Mouse (Mus musculus): Measurements from ENCODE around the gene Ccr9.
"Not testable (repeated sequence)": the region's sequence is repeated elsewhere in the genome, so short reads cannot be mapped to it uniquely, and the experiment has no call there.

The Ccr9 gene

DNA sequence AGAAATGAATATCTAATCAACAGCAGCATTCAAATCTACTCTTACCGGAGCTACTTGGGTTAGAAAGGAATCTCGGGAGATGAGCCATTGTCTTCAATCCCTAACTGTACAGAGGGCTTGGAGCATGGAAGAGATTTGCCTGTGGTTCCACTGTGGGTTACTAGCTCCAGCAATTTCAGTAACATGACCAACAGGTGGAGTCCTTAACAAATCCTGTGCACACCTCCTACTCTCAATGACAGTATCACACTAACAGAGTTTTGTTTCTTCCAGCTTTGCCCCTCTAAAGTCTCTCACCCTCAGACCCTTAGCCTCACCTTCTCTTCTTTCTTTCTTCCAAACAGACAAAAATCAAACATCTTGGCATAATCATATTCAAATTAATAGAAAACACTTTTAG is 34.9 kb downstream of the Ccr9 start:
- in situ Hi-C loops (cut with MboI, MseI), result no loop called here

DNA sequence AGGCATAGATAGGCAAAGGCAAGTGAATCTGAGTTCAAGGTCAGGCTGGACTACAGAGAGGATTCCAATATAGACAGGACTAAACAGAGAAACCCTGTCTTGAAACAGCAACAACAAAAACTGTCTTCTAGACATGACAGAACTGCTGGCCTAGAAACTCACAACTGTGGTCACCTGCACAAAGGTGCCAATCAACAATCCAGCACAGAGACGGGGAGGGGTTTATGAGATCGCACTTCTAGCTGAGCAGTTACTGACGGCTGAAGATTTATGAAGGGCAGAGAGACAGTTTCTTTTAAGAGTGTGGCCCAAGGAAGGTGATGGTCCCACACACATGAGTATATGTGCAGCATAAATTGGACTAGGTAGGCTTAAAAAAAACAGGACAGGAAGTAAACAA is 38.1 kb downstream of the Ccr9 start:
- in situ Hi-C loops (cut with MboI, MseI), result loop anchor here in 1 of 2 experiments (5.0 kb wide), 1 partner anchor 76 kb away; no protein-coding TSS in a partner anchor

DNA sequence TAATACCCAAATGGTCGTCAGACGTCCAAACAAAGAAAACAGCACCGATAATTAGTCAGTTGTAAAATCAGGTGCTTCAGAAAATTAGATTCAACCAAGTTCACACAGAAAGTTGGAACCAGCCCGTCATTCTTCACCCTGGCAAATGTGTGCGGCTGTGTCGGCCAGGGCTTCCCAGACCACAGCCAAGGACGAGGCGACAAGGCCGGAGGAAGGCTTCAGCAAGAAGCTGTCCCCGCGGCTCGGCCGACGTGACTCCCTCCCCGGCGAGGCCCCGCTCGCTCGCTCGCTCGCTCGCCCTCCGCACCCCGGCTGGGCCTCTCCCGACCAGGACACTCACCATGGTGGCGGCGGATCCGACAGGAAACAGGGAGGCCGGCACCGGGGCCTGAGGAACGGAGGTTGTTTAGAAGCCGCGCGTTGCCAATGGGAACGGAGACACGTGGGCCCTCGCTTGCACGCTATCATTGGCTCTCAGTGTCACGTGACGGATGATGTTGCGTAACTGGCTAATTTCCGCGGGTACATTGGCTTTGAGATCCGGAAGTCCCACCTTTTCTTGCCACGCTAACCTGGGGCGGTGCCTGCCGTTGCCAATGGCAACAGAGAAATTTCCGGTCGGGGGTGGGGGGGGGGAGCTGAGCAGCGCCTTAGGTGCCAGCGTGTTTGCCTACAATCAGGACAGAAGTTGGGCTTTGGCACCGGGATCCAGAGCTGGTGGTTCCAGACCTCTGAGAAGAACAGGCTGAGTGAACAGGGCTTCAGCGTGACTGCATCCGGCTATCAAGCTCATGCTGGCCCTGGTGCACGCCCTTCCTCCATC is 39.2 kb downstream of the Ccr9 start, which contains the start of gene Lztfl1:
Lztfl1 (minus strand) TSS at position 512 of the 823 bp plus-strand sequence.
- in situ Hi-C loops (cut with MboI, MseI), result loop anchor here in 1 of 2 experiments (5.0 kb wide), 1 partner anchor 75 kb away; no protein-coding TSS in a partner anchor

DNA sequence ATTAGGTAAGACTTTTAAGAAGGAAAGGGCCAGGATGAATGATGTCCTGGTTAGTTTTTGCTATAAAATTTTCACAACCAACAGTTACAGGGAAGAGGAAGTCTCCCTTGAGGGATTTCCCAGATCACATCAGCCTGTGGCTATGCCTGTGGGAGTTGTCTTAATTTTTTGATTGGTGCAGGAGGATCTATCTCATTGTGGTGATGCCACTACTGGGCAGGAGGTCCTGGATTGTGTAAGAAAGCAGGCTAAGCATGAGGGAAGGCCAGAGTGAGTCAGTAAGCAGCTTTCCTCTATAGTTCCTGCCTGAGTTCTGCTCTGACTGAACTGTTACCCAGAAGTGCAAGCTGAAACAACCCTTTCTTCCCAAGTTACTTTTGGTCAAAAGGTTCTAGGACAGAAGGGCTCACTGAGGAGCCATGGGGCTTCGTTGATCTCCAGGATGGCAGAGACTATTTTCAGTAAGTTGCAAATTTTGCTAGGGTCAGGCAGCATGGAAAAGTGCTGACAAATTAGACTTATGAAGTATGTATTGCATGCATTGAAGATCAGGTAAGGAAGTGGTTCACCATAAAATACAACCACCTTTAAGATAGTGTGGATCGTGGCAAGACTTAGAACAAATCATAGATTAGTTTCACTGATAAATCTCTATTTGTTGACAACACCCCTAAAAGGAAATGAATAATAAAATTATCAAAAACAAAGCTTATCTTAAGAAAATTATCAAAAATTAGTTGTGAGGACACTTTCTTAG is 44.7 kb downstream of the Ccr9 start:
- in situ Hi-C loops (cut with MboI, MseI), result loop anchor here in 1 of 2 experiments (5.0 kb wide), 1 partner anchor 59 kb away; no protein-coding TSS in a partner anchor

DNA sequence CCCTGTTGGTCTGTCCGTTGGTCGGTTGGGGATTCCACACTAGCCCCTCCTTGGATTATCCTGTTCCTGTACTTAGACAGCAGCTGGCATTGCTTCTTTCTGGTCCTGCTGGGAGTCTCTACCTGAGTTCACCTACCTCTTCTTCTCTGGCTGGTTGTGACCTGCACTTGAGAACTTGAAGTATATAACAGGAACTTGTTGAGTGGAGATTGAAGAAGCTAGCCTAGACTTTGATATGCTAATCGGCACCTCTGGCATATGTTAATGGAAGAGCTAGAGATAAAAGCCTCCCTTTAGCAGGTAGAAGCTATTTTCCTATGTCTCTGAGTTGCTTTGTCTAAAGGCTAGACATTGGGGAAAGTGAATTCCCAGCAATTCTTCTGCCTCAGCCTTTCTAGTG is 53.0 kb downstream of the Ccr9 start:
- in situ Hi-C loops (cut with MboI, MseI), result loop anchor here in 1 of 2 experiments (5.0 kb wide), 1 partner anchor 36 kb away; no protein-coding TSS in a partner anchor

DNA sequence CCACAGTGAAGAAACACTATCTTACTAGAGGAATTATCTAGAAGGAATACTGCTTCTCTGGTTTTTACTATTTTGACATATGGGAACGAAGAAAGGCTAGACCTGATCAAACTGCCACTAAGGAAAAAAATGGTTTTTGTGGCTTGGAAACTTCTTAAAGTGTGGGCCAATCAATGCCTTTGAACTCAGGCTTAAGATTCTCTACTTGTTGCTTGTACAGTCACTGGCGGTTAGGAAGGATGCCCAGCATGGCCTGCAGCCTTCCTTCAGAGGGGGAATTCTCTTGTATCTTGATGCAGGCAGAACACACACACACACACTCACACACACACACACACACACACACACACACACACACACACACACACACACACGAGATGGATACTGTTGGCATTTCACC is 55.9 kb downstream of the Ccr9 start:
- in situ Hi-C loops (cut with MboI, MseI), result loop anchor here in 1 of 2 experiments (5.0 kb wide), 1 partner anchor 33 kb away; no protein-coding TSS in a partner anchor

DNA sequence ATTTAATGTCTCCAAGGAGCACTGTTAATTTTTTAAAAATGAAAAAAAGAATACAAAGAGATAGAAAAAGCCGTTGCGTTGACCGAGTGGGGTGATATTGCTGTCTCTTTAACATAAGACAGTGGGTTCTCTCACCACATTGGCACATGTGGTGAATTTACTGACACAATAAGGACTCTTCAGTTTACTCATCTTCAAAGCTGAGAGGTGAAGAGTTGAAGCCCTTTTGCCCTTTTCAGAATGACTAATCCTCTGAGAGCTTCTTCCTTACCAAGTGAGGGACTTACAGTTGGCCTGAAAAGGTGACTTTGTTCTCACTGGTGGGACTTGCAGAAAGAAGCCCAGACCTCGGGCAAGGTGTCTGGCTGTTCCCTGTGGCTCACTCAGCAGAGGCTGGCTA is 62.6 kb downstream of the Ccr9 start:
- in situ Hi-C loops (cut with MboI, MseI), result no loop called here

DNA sequence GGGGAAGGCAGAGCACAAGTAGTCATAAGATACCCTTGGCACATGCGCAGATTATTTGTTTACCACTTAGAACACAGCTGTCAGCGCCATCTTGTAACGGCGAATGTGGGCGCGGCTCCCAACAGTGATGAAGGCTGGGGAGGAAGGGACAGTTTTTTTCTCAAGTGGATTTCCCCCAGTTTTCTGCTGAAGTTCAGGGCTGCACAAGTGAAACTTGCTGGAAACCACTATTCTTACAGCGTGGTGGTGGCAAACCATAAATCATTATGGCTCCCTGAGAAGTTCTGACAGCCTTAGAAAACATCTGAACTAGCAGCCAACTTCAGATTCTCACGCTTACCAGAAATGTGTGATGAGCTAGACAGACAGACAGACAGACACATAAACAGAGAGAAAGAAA is 71.4 kb downstream of the Ccr9 start:
- in situ Hi-C loops (cut with MboI, MseI), result not testable (repeated sequence)

DNA sequence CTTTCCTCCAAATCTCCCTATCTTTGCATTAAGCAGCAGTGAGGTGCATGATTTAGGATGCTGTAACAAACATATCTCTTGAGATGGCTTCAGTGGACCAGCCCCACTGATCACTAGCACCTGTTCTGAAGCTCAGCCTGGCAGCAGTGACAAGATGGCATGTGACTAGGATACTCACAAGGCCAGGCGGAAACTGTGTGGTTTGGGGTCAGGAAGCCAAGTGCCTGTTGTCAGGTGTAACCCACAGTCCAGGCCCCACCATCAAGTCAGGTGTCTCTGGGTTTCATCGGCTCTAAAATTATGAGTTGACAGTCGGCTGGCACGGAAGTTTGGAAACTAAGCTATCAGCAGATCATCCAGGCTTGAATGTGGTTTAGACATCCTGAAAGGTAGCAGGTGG is 76.1 kb downstream of the Ccr9 start:
- in situ Hi-C loops (cut with MboI, MseI), result no loop called here

DNA sequence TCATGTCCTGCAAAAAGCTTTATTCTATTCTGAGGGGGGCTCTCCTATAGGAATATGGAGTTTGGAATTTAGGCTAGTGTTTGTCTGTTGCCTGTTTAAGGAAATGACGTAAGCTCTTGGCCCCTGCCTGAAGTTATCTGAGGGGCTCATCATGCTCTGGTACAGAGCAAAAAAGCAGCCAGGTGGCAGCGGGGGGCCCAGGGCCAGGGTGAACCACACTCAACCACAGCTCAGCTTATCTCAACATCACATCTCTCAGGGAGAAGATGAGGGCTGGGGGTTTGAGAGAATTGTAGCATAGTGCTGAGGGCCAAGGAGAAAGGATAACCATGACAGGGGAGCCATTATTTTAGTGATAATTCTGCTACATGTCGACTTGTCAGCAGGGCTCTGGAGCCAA is 78.5 kb downstream of the Ccr9 start:
- in situ Hi-C loops (cut with MboI, MseI), result loop anchor here in 1 of 2 experiments (5.0 kb wide), 1 partner anchor 176 kb away; no protein-coding TSS in a partner anchor

DNA sequence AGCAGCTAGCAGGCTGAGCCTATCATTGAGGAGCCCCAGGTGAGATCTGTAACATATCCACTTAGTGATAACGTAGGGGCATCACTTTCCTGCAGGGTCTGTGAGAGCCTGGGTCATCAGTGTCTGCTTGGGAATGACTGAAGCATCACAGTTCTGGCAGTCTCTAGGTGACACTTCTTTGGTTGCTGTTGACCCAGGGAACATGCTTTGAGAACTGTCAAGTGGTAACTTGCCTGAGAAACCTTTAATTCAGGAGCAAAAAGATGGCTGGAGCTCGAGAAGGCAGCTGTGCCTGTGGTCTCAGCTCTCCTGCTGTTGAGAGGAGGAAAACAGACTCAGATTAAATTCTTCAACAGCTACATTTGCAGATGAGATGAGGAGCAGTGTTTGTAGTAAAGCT is 79.1 kb downstream of the Ccr9 start:
- in situ Hi-C loops (cut with MboI, MseI), result loop anchor here in 1 of 2 experiments (5.0 kb wide), 1 partner anchor 175 kb away; no protein-coding TSS in a partner anchor

DNA sequence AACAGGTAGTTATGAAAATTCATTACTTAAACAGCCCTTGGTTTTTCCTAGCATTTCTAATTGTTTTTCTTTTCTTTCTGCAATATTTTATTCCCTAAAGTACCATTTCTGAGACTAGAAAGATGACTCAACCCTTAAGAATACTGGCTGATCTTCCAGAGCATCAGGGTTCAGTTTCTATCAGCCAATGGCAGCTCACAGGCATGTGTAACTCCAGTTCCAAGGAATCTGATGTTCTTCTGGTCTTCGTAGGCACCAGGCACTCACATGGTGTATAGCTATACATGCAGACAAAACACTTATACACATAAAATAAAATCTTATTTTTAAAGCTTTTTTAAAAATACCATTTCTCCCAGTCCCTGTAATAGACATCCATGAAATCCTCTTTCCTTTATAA is 79.9 kb downstream of the Ccr9 start:
- in situ Hi-C loops (cut with MboI, MseI), result loop anchor here in 1 of 2 experiments (5.0 kb wide), 1 partner anchor 174 kb away; no protein-coding TSS in a partner anchor

DNA sequence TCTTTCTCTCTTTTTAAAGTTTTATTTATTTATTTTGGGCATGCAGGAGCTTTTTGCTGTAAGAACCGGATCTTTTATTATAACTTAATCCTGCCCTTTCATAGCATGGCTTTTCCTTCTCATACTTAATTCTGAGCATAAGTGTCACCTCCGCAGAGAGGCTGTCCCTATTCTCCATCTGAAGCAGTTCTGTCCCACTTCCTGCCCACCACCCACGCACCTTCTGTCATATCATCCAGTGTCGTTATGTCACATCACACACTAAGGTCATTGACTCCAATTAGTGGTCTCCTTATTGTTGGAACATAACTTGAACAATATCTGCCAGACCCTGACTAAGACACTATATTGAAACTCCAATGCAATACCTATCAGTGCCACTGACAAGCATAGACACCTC is 80.4 kb downstream of the Ccr9 start:
- in situ Hi-C loops (cut with MboI, MseI), result loop anchor here in 1 of 2 experiments (5.0 kb wide), 1 partner anchor 174 kb away; no protein-coding TSS in a partner anchor

DNA sequence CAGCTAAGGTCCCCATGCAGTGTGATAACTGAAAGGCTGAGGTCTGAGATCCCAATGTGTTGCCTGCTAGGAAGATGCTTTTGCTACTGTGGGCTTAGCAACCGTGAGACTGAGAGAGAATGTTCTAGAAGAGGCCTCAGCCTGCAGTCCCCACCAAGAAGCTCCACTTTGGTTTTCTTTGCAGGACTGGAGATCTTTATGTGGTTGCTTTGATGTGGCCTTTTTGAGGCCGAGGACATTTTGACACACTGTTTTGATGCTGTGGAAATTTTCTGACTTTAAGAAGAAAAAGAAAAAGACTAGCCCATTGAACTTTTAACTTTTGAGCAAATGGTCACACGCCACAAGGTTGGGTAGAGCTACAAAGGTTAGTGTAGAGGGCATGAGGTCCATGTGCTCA is 82.6 kb downstream of the Ccr9 start:
- in situ Hi-C loops (cut with MboI, MseI), result loop anchor here (5.0 to 10.0 kb wide), 3 partner anchors 164 to 496 kb away; no protein-coding TSS in a partner anchor

DNA sequence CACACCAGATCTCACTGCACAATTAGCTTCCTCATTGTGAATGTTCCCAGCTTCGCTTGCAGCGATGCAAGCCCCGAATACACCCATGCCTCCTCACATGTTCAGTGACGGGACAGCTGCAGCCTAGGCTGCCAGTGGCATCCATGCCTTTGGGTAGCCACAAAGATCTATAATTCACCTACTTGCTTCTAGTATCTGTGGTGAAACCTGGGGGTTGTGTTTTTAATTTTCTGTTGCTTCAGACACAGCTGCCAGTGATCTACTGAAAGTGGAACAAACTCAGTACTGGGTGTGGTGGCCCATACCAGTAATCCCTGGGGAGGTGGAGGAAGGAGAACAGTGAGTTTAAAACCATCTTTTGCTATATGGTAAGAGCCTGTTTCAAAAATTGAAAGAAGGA is 84.6 kb downstream of the Ccr9 start:
- in situ Hi-C loops (cut with MboI, MseI), result loop anchor here (5.0 to 10.0 kb wide), 3 partner anchors 162 to 494 kb away; no protein-coding TSS in a partner anchor

DNA sequence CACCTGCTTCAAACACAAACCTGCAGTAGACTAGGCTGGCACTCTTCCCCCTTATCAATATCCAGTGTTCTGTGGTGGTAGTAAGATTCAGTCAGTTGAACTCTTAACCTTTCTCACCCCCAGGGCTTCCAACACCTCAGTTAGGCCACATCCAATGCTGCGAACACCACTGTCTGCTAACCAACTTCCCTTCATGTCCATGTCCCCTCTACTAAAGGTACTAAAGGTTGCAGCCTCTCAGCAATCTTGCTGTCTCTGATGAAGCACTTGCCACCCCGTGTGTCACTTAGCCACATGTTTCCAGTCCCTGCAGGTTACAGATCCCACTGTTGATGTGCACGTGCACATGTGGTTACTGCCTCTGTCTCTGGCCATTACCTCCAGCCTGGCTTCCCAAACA is 85.5 kb downstream of the Ccr9 start:
- in situ Hi-C loops (cut with MboI, MseI), result loop anchor here (5.0 to 10.0 kb wide), 3 partner anchors 161 to 494 kb away; no protein-coding TSS in a partner anchor

DNA sequence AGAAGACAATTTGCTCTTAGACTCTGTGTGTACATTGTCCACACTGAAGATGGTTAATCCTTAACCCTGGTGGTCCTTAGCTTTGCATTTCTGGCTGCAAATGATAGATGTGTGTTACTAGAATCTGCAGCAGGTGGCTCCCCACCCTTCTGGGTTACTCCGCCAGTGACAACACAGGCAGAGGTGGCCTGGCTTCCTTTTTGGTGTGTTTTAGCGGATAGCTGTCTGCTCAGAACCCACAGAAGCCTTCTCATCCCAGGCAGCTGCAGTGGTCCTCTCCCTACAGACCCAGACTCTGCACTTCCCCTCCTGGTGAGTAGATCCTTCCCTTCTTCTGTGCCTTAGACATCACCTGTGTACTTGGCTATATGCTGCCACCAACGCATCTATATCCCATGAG is 88.8 kb downstream of the Ccr9 start:
- in situ Hi-C loops (cut with MboI, MseI), result loop anchor here (5.0 to 10.0 kb wide), 3 partner anchors 35 to 488 kb away; no protein-coding TSS in a partner anchor

DNA sequence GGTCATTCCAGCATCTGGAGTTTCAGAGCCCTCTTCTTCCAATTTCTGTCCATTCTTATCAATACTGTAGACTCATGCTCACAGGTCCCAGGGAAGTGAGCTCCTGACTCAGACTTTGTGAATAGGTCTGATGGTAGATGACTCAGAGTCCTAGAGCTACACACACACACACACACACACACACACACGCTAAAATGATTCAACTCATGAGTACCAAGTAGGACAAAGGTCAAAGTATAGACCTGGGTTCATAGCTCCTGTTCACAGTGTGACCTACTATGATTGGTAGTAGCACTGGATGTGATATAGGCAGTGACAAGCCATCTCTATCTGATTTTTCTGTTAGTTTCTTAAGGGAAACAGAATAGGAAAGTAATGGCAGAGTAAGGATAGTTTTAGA is 90.2 kb downstream of the Ccr9 start:
- in situ Hi-C loops (cut with MboI, MseI), result loop anchor here (5.0 to 10.0 kb wide), 3 partner anchors 36 to 486 kb away; no protein-coding TSS in a partner anchor

DNA sequence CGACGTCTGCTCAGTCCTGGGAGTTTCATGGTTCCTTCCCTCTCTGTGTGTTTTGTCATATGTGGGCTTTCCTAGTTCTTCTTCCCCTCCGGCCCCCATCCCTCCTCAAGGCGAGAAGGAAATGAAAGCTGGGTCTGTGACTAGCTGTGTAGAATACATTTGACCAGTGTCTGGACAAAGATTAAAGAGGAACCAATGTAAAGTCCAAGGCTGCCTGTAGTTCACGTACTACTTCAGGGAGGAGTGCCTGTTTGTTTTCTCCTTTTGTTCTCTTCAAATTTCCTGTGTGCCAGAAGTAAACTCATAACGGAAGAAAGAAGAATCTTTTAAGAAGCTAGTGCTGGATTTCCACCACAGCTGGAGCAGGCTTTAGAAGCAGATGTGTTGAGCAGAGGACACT is 91.3 kb downstream of the Ccr9 start:
- in situ Hi-C loops (cut with MboI, MseI), result loop anchor here (5.0 to 10.0 kb wide), 3 partner anchors 37 to 485 kb away; no protein-coding TSS in a partner anchor

DNA sequence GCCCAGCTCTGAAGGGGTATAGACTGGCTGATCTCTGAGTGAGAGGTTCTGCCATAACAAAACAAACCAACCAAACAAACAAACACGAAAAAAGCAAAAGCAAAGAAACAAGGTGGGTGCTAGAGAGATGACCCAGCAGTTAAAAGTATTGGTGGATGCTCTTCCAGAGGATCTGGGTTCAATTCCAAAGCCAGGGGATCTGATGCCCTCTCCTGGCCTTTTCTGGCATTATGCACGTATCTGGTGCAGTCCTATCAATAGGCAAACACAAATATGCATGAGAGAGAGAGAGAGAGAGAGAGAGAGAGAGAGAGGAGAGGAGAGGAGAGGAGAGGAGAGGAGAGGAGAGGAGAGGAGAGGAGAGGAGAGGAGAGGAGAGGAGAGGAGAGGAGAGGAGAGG is 95.1 kb downstream of the Ccr9 start:
- in situ Hi-C loops (cut with MboI, MseI), result not testable (repeated sequence)

DNA sequence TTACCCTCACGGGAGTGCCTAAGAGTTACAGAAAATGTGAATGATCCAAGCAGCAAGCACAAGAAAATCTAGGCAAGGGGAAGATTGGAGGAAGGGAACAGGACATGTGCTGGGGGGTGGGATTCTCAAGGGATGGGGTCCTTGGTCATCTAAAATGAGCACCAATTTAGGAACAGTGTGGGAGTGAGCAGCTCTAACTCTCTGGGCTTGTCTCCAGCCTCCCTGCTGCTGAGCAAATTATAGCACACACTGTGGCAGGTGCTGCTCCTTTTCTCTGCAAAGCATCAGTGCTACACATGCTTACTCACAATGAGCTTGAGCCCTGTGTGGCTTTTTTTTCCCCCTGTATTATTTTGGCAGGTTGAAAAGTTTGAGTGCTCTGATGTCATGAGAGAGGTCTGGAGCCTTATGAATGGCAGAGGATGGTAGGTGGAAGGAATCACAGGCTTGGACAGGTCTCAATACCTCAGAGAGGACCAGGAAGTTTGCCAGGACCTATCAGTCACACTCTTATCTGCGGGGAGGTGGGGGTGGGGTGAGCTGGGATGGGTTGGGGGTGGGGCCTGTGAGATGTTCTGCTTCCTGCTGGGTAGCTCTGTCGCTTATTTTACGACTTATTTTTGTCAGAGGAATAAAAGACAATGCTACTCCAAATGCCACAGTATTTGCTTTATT is 110.8 kb downstream of the Ccr9 start:
- in situ Hi-C loops (cut with MboI, MseI), result no loop called here

Measured in T-helper 17 cell (primary cell).